Mouse (Mus musculus) R1 (cell line): ENCODE data around the gene Gm10491.
A peak's percentile ranks its signal among the peaks of the same experiment; 100 is the strongest.
"Not testable (repeated sequence)": the region's sequence is repeated elsewhere in the genome, so short reads cannot be mapped to it uniquely, and the experiment has no call there.

ENCODE experiments used
- DNase-seq: peaks from one replicate; pipeline ENCODE4 v3.0.0-alpha.2; 2018; ENCODE audit warnings: low read depth, low spot score

The Gm10491 gene

GRCm38 (mm10) chrX:7907735-7908134 is at the start of gene Gm10491:
Gene Gm10491 (minus strand): TSS chrX:7907835.
- no peak for DNase-seq

- no peak for DNase-seq
These were observed 42.5 kb upstream of the Gm10491 start for GRCm38 (mm10) chrX:7950091-7950490.

- peak; percentile 98 for DNase-seq
These were observed 40.4 kb upstream of the Gm10491 start for GRCm38 (mm10) chrX:7947900-7948492.

GRCm38 (mm10) chrX:7947108-7947899 is 39.7 kb upstream of the Gm10491 start, which contains the start of gene Hdac6:
Gene Hdac6 (minus strand): TSS chrX:7947889.
- no peak for DNase-seq

GRCm38 (mm10) chrX:7945618-7946017 is 38.0 kb upstream of the Gm10491 start:
- no peak for DNase-seq

- DNase-seq: no peak
These were observed 30.0 kb upstream of the Gm10491 start for GRCm38 (mm10) chrX:7937667-7938066.

GRCm38 (mm10) chrX:7936874-7937273 is 29.2 kb upstream of the Gm10491 start:
- peak; percentile 63 for DNase-seq

GRCm38 (mm10) chrX:7928270-7928790 is 20.7 kb upstream of the Gm10491 start, which contains the start of gene Eras:
Gene Eras (minus strand): TSS chrX:7928607.
- DNase-seq: peak; percentile 88

- DNase-seq: peak; percentile 92
These were observed 19.5 kb upstream of the Gm10491 start for GRCm38 (mm10) chrX:7927116-7927515.

GRCm38 (mm10) chrX:7926266-7926665 is 18.6 kb upstream of the Gm10491 start:
- peak; percentile 93 for DNase-seq

GRCm38 (mm10) chrX:7922032-7922431 is 14.4 kb upstream of the Gm10491 start:
- peak; percentile 36 for DNase-seq

GRCm38 (mm10) chrX:7919601-7920383 is 12.2 kb upstream of the Gm10491 start, which contains the start of gene Pcsk1n:
Gene Pcsk1n (plus strand): TSS chrX:7919822.
- DNase-seq: peak; percentile 89

- peak; percentile 28 for DNase-seq
These were observed 10.3 kb upstream of the Gm10491 start for GRCm38 (mm10) chrX:7917960-7918359.

- peak; percentile 19 for DNase-seq
These were observed 8.0 kb upstream of the Gm10491 start for GRCm38 (mm10) chrX:7915669-7916068.

GRCm38 (mm10) chrX:7910473-7910872 is 2.8 kb upstream of the Gm10491 start:
- peak; percentile 50 for DNase-seq

GRCm38 (mm10) chrX:7909242-7909641 is 1.6 kb upstream of the Gm10491 start, which contains the start of gene Gm10490:
Gene Gm10490 (plus strand): TSS chrX:7909542.
- DNase-seq: not testable (repeated sequence)

GRCm38 (mm10) chrX:7904441-7904840 is 3.2 kb downstream of the Gm10491 start:
- DNase-seq: no peak

- peak; percentile 98 for DNase-seq
These were observed 8.5 kb downstream of the Gm10491 start, which contains the start of the genes Pqbp1 and Timm17b for GRCm38 (mm10) chrX:7898880-7899874. Gene Pqbp1 (minus strand): TSS chrX:7899269. Gene Timm17b (plus strand): TSS chrX:7899357.

GRCm38 (mm10) chrX:7898211-7898610 is 9.4 kb downstream of the Gm10491 start:
- DNase-seq: peak; percentile 20
